Mouse (Mus musculus) liver, embryonic 16.5 days (tissue): ENCODE results near the gene Atp1a1. TPM values are rescaled to one million over a fixed set of nuclear protein-coding genes. Genes with fewer than 3 reads are reported as not detected.

ENCODE experiments used
- ATAC-seq: fragments of 200-750 bp; cut with Nextera tagmentation; 2 replicates; pipeline ENCODE4 v1.8.0; 2017; ENCODE audit warnings: low read depth, mild to moderate bottlenecking, moderate number of reproducible peaks, moderate library complexity
- H3K27ac ChIP-seq: fragments of 300-500 bp; sonication (generic); 2 replicates; pipeline ENCODE4 v1.5.1; 2014; ENCODE audit warnings: mild to moderate bottlenecking, low read length
- H3K27me3 ChIP-seq: fragments of 300-500 bp; sonication (generic); 2 replicates; pipeline ENCODE4 v1.6.1; 2014; ENCODE audit warnings: low read depth, low read length, mixed read lengths; ENCODE audit not compliant: control insufficient read depth, insufficient read depth
- H3K36me3 ChIP-seq: fragments of 300-500 bp; sonication (generic); 2 replicates; pipeline ENCODE4 v1.6.1; 2014; ENCODE audit warnings: mild to moderate bottlenecking; ENCODE audit not compliant: control insufficient read depth, insufficient read depth
- H3K4me1 ChIP-seq: fragments of 300-500 bp; sonication (generic); 2 replicates; pipeline ENCODE4 v1.6.1; 2014; ENCODE audit warnings: low read depth, low read length, mixed read lengths; ENCODE audit not compliant: control insufficient read depth
- H3K4me2 ChIP-seq: fragments of 300-500 bp; sonication (generic); 2 replicates; pipeline ENCODE4 v1.6.1; 2014; ENCODE audit warnings: low read depth, low read length, mixed read lengths
- H3K4me3 ChIP-seq: fragments of 300-500 bp; sonication (generic); 2 replicates; pipeline ENCODE4 v1.5.1; 2014; ENCODE audit warnings: low read depth, mild to moderate bottlenecking, low read length
- H3K9ac ChIP-seq: fragments of 300-500 bp; sonication (generic); 2 replicates; pipeline ENCODE4 v1.6.1; 2014; ENCODE audit warnings: low read depth, low read length
- H3K9me3 ChIP-seq: fragments of 300-500 bp; sonication (generic); replicated peaks from 2 replicates; pipeline ENCODE4 v1.6.1; 2016; ENCODE audit warnings: low read length; ENCODE audit not compliant: control insufficient read depth
- WGBS: fragments of 180-500 bp; shearing (Covaris S2); extraction: QIAGEN DNeasy Blood & Tissue Kit; methylation state at CpG from one replicate; pipeline ENCODE4 v1.1.7; 2014; ENCODE audit not compliant: insufficient replicate concordance; 5-methylcytosine and 5-hydroxymethylcytosine counted together
- polyA plus RNA-seq: library from polyadenylated mRNA; unstranded; fragments of >200 nt; fragmentation: Nextera tagmentation; extraction: Ambion mirVana; gene quantifications from 2 replicates; pipeline ENCODE4 v1.2.1, GENCODE M21; 2015

Gene Atp1a1
- polyA plus RNA-seq, 1 experiment from 2014 or later = 45.4 TPM

- no peak overlapping the region for H3K27ac ChIP-seq
- no peaks in the 10 kb centered on the region; the same call in 1 of the 2 replicates for H3K9me3 ChIP-seq
- 63% methylated on average over 4 of the region's 4 CpGs for WGBS
- no peaks in the 10 kb centered on the region for H3K4me1 ChIP-seq
- H3K27me3 ChIP-seq = no peaks in the 10 kb centered on the region
- no peak for ATAC-seq
- no peak overlapping the region for H3K4me3 ChIP-seq
- H3K36me3 ChIP-seq = no peaks in the 10 kb centered on the region
- H3K4me2 ChIP-seq = no peak overlapping the region
- no peak overlapping the region for H3K9ac ChIP-seq
These were observed 14.0 kb upstream of the Atp1a1 start for GRCm38 (mm10) chr3:101618505-101618904.

- H3K4me2 ChIP-seq = no peak overlapping the region
- no peak for ATAC-seq
- 69% methylated on average over 8 of the region's 8 CpGs for WGBS
- H3K4me3 ChIP-seq = no peak overlapping the region
- H3K9ac ChIP-seq = no peak overlapping the region
- H3K4me1 ChIP-seq = no peaks in the 10 kb centered on the region
- H3K36me3 ChIP-seq = no peaks in the 10 kb centered on the region
- no peaks in the 10 kb centered on the region for H3K9me3 ChIP-seq
- H3K27me3 ChIP-seq = no peaks in the 10 kb centered on the region
- H3K27ac ChIP-seq = no peak overlapping the region
These were observed 13.0 kb upstream of the Atp1a1 start for GRCm38 (mm10) chr3:101617451-101617850.

- Histone ChIP-seq H3K4me2 (no peak overlapping the region), H3K27ac (no peak overlapping the region), H3K9ac (no peak overlapping the region), H3K4me3 (no peak overlapping the region), H3K27me3 (no peaks in the 10 kb centered on the region), H3K4me1 (no peaks in the 10 kb centered on the region), H3K9me3 (no peaks in the 10 kb centered on the region), H3K36me3 (no peaks in the 10 kb centered on the region)
- ATAC-seq = no peak
These were observed 12.5 kb upstream of the Atp1a1 start for GRCm38 (mm10) chr3:101617007-101617406.

GRCm38 (mm10) chr3:101615856-101616255 is 11.4 kb upstream of the Atp1a1 start:
- Histone ChIP-seq H3K9me3 (no peaks in the 10 kb centered on the region), H3K9ac (no peak overlapping the region), H3K27me3 (no peaks in the 10 kb centered on the region), H3K27ac (no peak overlapping the region), H3K4me3 (no peak overlapping the region), H3K4me2 (no peak overlapping the region), H3K36me3 (no peaks in the 10 kb centered on the region), H3K4me1 (no peaks in the 10 kb centered on the region)
- 45% methylated on average over 6 of the region's 6 CpGs for WGBS
- no peak for ATAC-seq

- Histone ChIP-seq H3K27ac (no peak overlapping the region), H3K9me3 (no peaks in the 10 kb centered on the region), H3K9ac (no peak overlapping the region), H3K27me3 (0 out of 2 replicates have a peak, but pooled peaks cover 4% of the 10 kb centered on the region), H3K4me1 (no peaks in the 10 kb centered on the region), H3K36me3 (no peaks in the 10 kb centered on the region), H3K4me2 (no peak overlapping the region), H3K4me3 (no peak overlapping the region)
- 60% methylated on average over 10 of the region's 10 CpGs for WGBS
- ATAC-seq = no peak
These were observed 7.5 kb upstream of the Atp1a1 start for GRCm38 (mm10) chr3:101611813-101612491.

- no peak for ATAC-seq
- 58% methylated on average over 8 of the region's 8 CpGs for WGBS
- Histone ChIP-seq H3K4me3 (no peak overlapping the region), H3K9ac (no peak overlapping the region), H3K27me3 (peaks cover 7% of the 10 kb centered on the region; the same call in 1 of the 2 replicates), H3K4me2 (no peak overlapping the region), H3K27ac (no peak overlapping the region), H3K4me1 (no peaks in the 10 kb centered on the region), H3K36me3 (no peaks in the 10 kb centered on the region), H3K9me3 (no peaks in the 10 kb centered on the region)
These were observed 6.7 kb upstream of the Atp1a1 start for GRCm38 (mm10) chr3:101611012-101611812.

GRCm38 (mm10) chr3:101609302-101609701 is 4.8 kb upstream of the Atp1a1 start:
- no peaks in the 10 kb centered on the region for H3K9me3 ChIP-seq
- WGBS = 59% methylated on average over 5 of the region's 5 CpGs
- H3K27ac ChIP-seq = no peak overlapping the region
- no peak overlapping the region for H3K4me3 ChIP-seq
- H3K9ac ChIP-seq = no peak overlapping the region
- peaks cover 7% of the 10 kb centered on the region for H3K4me1 ChIP-seq
- no peak for ATAC-seq
- H3K4me2 ChIP-seq = no peak overlapping the region
- no peaks in the 10 kb centered on the region for H3K36me3 ChIP-seq
- peaks cover 17% of the 10 kb centered on the region for H3K27me3 ChIP-seq

GRCm38 (mm10) chr3:101606861-101607455 is 2.5 kb upstream of the Atp1a1 start:
- Histone ChIP-seq H3K9ac (no peak overlapping the region), H3K36me3 (no peaks in the 10 kb centered on the region), H3K4me3 (no peak overlapping the region), H3K4me1 (peaks cover 20% of the 10 kb centered on the region), H3K27ac (no peak overlapping the region), H3K9me3 (no peaks in the 10 kb centered on the region), H3K27me3 (peaks cover 17% of the 10 kb centered on the region), H3K4me2 (no peak overlapping the region)
- WGBS = 66% methylated on average over 7 of the region's 7 CpGs
- ATAC-seq = no peak

- Histone ChIP-seq H3K27me3 (peaks cover 17% of the 10 kb centered on the region), H3K4me2 (no peak overlapping the region), H3K27ac (no peak overlapping the region), H3K4me1 (peaks cover 33% of the 10 kb centered on the region), H3K4me3 (no peak overlapping the region), H3K36me3 (no peaks in the 10 kb centered on the region), H3K9me3 (no peaks in the 10 kb centered on the region), H3K9ac (no peak overlapping the region)
- WGBS = 10% methylated on average over 2 of the region's 2 CpGs
- no peak for ATAC-seq
These were observed 1.2 kb upstream of the Atp1a1 start for GRCm38 (mm10) chr3:101605721-101606120.
